Mouse (Mus musculus) heart, embryonic 13.5 days (tissue): ENCODE measurements around the gene Gm11733. TPM values are rescaled to one million over a fixed set of nuclear protein-coding genes. Genes with fewer than 3 reads are reported as not detected.

Source experiments
- ATAC-seq: fragments of 200-750 bp; cut with Nextera tagmentation; 2 replicates; pipeline ENCODE4 v1.8.0; 2017; ENCODE audit warnings: moderate TSS enrichment; ENCODE audit not compliant: insufficient number of reproducible peaks, low FRiP score, low TSS enrichment; ENCODE audit errors: extremely low read depth
- H3K27ac ChIP-seq: fragments of 300-500 bp; sonication (generic); replicated peaks from 2 replicates; pipeline ENCODE4 v1.5.1; 2015; ENCODE audit warnings: moderate library complexity, mild to moderate bottlenecking, inconsistent platforms
- H3K27me3 ChIP-seq: fragments of 300-500 bp; sonication (generic); replicated peaks from 2 replicates; pipeline ENCODE4 v1.6.1; 2015; ENCODE audit warnings: mild to moderate bottlenecking, inconsistent platforms
- H3K36me3 ChIP-seq: fragments of 300-500 bp; sonication (generic); 2 replicates; pipeline ENCODE4 v1.6.1; 2015; ENCODE audit warnings: mild to moderate bottlenecking, inconsistent platforms
- H3K4me1 ChIP-seq: fragments of 300-500 bp; sonication (generic); 2 replicates; pipeline ENCODE4 v1.6.1; 2015; ENCODE audit warnings: inconsistent platforms
- H3K4me2 ChIP-seq: fragments of 300-500 bp; sonication (generic); 2 replicates; pipeline ENCODE4 v1.6.1; 2015; ENCODE audit warnings: inconsistent platforms, mild to moderate bottlenecking, moderate library complexity
- H3K4me3 ChIP-seq: fragments of 300-500 bp; sonication (generic); 2 replicates; pipeline ENCODE4 v1.5.1; 2015; ENCODE audit warnings: moderate library complexity, mild to moderate bottlenecking, inconsistent platforms
- H3K9ac ChIP-seq: fragments of 300-500 bp; sonication (generic); 2 replicates; pipeline ENCODE4 v1.6.1; 2015; ENCODE audit warnings: inconsistent platforms, mild to moderate bottlenecking, moderate library complexity
- H3K9me3 ChIP-seq: fragments of 300-500 bp; sonication (generic); 2 replicates; pipeline ENCODE4 v1.6.1; 2016; ENCODE audit warnings: inconsistent platforms
- WGBS: fragments of 180-500 bp; shearing (Covaris S2); methylation state at CpG from one replicate; pipeline ENCODE4 v1.1.7; 2015; ENCODE audit warnings: mixed read lengths; 5-methylcytosine and 5-hydroxymethylcytosine counted together
- polyA plus RNA-seq: library from polyadenylated mRNA; unstranded; fragments of >200 nt; fragmentation: Nextera tagmentation; extraction: Ambion mirVana; gene quantifications from 2 replicates; pipeline ENCODE4 v1.2.1, GENCODE M21; 2015

Gm11733 gene
- polyA plus RNA-seq, 1 experiment from 2014 or later, result not detected

DNA sequence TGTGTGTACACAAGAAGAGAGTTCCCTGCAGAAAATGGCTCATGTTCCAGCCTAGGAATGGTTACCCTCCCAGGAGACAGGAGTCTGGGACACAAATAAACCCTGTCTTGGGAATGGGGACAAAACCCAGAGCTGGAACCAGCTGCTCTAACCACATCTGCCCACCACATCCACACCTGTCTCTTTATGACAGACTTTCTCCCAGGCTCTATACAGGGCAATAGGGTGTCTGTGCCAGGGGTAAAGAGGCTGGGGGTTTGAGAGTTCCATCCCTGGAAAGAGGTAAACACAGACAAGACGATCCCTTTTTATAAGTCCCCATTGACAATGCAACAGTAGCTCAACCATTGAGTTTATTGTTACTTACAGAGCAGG lies 14.0 kb downstream of the Gm11733 start:
- Histone ChIP-seq H3K27me3 (peaks cover 27% of the 10 kb centered on the region), H3K4me3 (no peak overlapping the region), H3K4me1 (peaks cover 12% of the 10 kb centered on the region; the same call in 1 of the 2 replicates), H3K4me2 (no peak overlapping the region), H3K9ac (no peak overlapping the region), H3K27ac (0 out of 2 replicates have a peak overlapping the region, but pooled peaks have one; percentile 61), H3K36me3 (no peaks in the 10 kb centered on the region), H3K9me3 (peaks cover 6% of the 10 kb centered on the region; the same call in 1 of the 2 replicates)
- no peak for ATAC-seq
- WGBS, result 68% methylated on average over 1 of the region's 1 CpGs

DNA sequence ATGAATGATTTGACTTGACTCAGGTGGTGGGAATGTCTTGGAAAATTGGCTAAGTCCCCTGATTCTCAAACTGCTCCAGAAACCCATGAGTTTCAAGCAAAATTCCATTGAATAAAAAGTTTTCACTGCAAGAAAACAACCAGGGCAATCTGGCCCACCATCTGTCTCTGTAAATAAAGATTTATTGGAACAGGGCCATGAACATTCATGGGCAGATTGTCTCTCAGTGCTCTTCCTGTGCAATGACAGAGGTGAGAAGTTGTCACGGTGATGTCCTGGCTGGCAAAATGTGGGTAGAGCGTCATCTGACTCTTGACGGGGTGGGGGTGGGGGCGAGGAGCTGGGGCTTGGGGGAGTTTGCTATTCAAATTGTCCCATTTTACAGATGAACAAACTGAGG lies 24.8 kb downstream of the Gm11733 start:
- Histone ChIP-seq H3K27ac (no peak overlapping the region), H3K27me3 (no peaks in the 10 kb centered on the region), H3K36me3 (no peaks in the 10 kb centered on the region), H3K4me2 (no peak overlapping the region), H3K4me3 (no peak overlapping the region), H3K9me3 (peaks cover 2% of the 10 kb centered on the region), H3K9ac (no peak overlapping the region), H3K4me1 (no peaks in the 10 kb centered on the region)
- no peak for ATAC-seq
- WGBS, result 87% methylated on average over 4 of the region's 4 CpGs

DNA sequence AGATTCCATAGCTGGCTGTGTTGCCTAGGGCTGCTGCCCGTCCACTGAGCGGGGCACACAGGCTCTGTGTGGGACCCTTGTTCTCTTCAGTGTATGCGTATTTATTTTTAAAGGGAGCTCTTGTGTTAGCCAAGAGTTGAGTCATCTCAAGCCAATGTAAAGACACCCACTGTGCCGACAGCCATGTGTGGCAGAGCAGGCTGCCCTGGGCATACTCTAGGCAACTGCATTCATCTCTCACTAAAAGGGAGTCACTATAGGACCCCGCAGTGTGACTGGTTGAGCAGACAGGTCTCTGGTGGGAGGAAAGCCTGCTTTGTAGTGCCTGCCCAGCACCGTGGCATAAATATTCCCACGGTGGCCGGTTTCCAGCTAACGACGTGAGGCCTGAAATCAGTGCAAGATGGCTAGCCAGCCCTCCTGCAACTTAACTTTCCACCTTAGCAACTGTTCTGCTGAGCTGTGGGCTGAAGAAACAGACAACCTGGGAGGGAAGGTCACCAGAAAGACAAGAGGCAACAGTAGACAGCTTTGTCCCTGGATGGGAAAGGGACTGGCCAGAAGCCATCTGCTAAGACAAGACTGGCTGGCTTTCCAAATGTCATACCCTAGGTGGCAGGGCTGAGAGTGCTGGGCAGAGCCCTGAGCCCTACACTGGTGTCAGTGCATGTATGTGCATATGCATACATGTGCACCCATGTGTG lies 31.7 kb downstream of the Gm11733 start:
- Histone ChIP-seq H3K4me1 (no peaks in the 10 kb centered on the region), H3K36me3 (no peaks in the 10 kb centered on the region), H3K9me3 (no peaks in the 10 kb centered on the region), H3K4me2 (no peak overlapping the region), H3K27ac (no peak overlapping the region), H3K4me3 (no peak overlapping the region), H3K27me3 (peaks cover 3% of the 10 kb centered on the region; the same call in 1 of the 2 replicates), H3K9ac (no peak overlapping the region)
- no peak for ATAC-seq
- WGBS, result 79% methylated on average over 10 of the region's 10 CpGs

DNA sequence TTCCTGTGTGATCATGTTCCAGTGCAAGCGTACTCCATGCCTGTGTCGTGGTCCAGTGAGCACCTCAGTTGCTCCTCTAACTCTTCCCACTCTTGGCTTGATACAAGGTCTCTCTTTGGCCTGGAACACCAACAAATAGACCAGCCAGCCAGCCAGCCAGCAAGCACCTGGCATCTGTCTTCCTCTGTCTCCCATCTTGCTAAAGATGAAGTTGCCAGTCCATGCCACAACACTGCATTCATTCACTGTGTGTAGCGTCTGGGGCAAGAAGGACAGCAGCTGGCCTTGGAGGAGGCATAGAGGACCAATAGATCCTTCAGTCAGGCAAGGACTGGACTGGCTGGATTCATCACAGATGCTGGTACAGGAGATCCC lies 32.2 kb downstream of the Gm11733 start:
- Histone ChIP-seq H3K4me3 (no peak overlapping the region), H3K9ac (no peak overlapping the region), H3K27ac (no peak overlapping the region), H3K36me3 (no peaks in the 10 kb centered on the region), H3K4me1 (no peaks in the 10 kb centered on the region), H3K27me3 (peaks cover 3% of the 10 kb centered on the region; the same call in 1 of the 2 replicates), H3K4me2 (no peak overlapping the region), H3K9me3 (no peaks in the 10 kb centered on the region)
- WGBS, result 85% methylated on average over 3 of the region's 3 CpGs
- no peak for ATAC-seq

DNA sequence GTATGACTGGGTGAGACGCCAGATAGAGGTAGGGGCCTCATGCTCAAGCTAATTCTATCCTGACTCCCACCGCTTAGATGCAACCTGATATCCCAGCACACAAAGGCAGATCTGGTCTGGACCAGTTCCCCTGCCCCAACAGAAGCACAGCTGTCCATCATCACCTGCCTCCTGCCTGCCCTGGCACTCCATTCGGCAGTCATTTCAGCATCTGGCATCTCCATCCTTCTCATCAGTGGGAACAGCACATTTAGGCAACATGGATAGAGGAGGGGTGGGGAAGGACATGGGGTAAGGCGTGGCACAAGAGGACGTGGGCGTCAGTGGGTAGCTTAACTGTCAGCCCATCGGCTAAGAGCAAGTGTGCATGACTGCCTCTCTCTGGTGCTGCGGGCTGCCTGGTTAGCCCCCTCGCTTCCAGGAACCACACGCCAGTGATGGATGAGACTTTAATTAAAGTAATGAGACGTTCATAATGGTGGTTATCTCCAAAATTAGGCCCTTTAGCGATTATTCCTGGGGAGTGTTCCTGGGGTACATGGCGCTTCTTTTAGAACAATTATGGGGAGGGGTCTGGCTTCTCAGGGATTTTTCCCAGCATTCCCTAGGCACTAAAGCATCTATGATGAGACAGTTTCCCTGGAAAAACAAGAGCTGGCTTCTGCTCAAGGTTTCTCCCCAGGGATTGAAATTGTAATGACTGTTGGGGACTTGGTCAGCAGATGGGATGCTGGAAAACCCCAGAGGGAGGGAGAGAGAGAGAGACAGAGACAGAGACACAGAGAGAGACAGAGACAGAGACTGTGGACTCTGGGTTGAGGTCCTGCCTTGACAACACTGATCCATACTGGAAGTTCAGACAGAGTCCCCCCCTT lies 38.0 kb downstream of the Gm11733 start:
- H3K4me3 ChIP-seq, result no peak overlapping the region
- peaks cover 20% of the 10 kb centered on the region for H3K4me1 ChIP-seq
- H3K9me3 ChIP-seq, result no peaks in the 10 kb centered on the region
- H3K27me3 ChIP-seq, result peaks cover 16% of the 10 kb centered on the region; the same call in 1 of the 2 replicates
- 65% methylated on average over 13 of the region's 13 CpGs for WGBS
- H3K27ac ChIP-seq, result peak overlapping the region; percentile 76; the same call in 1 of the 2 replicates
- no peaks in the 10 kb centered on the region for H3K36me3 ChIP-seq
- no peak for ATAC-seq
- no peak overlapping the region for H3K4me2 ChIP-seq
- no peak overlapping the region for H3K9ac ChIP-seq

DNA sequence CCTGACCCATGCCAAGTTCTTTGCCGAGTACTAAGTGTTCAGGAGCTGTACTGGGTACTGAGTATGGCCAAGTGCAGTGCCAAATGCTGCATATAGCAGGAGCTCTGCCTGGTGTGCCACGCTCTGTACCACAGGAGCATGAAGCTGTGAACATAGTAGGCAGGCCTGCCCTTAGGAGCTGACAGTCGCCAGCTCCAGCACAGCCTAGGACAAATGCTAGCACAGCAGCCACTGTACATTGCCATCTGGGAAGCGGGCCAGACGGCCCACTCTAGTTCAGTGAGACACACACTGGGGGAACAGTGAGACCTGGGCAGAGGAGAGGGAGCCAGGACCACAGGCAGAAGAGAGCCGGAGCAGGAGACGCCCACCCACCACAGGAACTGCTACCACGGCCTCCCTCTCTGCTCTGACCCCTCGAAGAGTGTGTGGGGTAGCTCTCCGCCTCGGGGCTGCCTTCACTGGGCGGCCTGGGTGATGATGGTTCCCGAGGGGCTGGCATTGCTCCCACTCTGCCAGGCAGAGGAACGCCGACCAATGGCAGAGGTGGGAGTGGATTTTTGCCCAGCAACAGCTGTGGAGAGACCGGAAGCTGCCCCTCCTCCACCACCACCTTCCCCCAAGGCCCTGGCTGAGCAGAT lies 38.8 kb downstream of the Gm11733 start:
- Histone ChIP-seq H3K4me1 (peaks cover 20% of the 10 kb centered on the region), H3K36me3 (no peaks in the 10 kb centered on the region), H3K27ac (peak overlapping the region; percentile 76), H3K9me3 (no peaks in the 10 kb centered on the region), H3K27me3 (peaks cover 14% of the 10 kb centered on the region; the same call in 1 of the 2 replicates), H3K9ac (0 out of 2 replicates have a peak overlapping the region, but pooled peaks have one; percentile 21), H3K4me2 (peak overlapping the region; percentile 33), H3K4me3 (no peak overlapping the region)
- WGBS, result 43% methylated on average over 16 of the region's 16 CpGs
- 0 out of 2 replicates have a peak, but pooled peaks have one; percentile 14 for ATAC-seq

DNA sequence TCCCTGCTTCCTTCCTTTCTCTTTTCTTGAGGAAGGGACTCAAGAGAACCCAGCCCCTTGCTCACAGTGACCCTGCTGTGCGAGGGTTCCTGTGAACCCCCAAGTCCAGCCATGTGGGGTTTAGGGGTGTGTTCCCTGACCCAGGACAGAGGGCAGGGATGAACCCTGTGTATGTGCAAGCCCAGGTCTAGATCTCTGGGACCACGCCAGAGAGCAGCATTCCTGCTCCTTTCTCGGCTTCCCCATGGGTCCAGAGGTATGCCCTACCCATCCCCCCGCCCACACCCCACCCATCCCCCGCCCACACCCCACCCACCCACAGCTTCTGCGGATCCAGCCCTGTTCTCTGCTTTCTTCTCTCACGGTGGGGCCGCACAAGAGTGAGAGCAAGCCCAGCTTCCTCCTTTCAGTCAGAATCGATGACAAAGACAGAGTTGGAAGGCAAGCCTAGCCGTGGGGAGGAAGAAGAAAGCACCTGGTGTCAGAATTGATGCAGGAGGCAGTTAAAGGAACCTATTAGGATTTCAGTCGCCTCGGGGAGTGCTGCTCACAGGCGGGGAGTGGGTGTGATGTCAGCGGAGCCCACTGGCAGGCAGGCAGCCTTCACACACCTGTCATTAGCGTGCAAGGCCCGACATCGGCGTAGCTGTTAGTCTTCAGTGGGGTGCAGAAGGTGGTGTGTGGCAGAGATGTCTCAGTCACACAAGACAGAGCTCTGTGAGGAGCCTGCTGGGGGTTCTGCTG lies 41.6 kb downstream of the Gm11733 start:
- no peak overlapping the region for H3K27ac ChIP-seq
- H3K36me3 ChIP-seq, result no peaks in the 10 kb centered on the region
- H3K27me3 ChIP-seq, result peaks cover 13% of the 10 kb centered on the region; the same call in 1 of the 2 replicates
- peak overlapping the region; percentile 22 for H3K4me2 ChIP-seq
- no peaks in the 10 kb centered on the region for H3K9me3 ChIP-seq
- H3K4me3 ChIP-seq, result no peak overlapping the region
- no peak for ATAC-seq
- WGBS, result 18% methylated on average over 18 of the region's 18 CpGs
- H3K4me1 ChIP-seq, result peaks cover 20% of the 10 kb centered on the region
- H3K9ac ChIP-seq, result no peak overlapping the region

DNA sequence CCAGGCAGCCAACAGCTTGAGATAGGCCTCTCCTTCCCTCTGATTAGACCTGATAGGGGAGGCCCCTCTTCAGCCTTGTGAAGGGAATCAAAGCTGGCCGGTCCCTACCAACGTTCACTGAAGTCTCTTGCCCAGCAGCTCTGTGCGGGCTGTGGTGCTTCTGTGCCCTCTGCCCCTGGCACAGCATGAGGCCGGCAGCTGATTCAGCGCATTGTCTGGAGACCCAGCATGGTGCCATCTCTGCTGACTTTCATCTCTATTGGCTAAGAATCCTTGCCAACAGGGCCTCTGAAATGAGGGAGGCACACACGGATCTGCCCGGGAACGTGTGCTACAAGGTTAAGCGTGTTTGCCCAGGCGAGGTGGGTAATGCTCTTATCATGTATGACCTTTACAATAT lies 48.2 kb downstream of the Gm11733 start:
- no peak overlapping the region for H3K4me2 ChIP-seq
- no peaks in the 10 kb centered on the region; the same call in 1 of the 2 replicates for H3K27me3 ChIP-seq
- no peak for ATAC-seq
- H3K4me1 ChIP-seq, result peaks cover 5% of the 10 kb centered on the region; the same call in 1 of the 2 replicates
- no peaks in the 10 kb centered on the region for H3K36me3 ChIP-seq
- no peak overlapping the region for H3K9ac ChIP-seq
- H3K9me3 ChIP-seq, result no peaks in the 10 kb centered on the region
- H3K27ac ChIP-seq, result no peak overlapping the region
- H3K4me3 ChIP-seq, result no peak overlapping the region
- 63% methylated on average over 10 of the region's 10 CpGs for WGBS

DNA sequence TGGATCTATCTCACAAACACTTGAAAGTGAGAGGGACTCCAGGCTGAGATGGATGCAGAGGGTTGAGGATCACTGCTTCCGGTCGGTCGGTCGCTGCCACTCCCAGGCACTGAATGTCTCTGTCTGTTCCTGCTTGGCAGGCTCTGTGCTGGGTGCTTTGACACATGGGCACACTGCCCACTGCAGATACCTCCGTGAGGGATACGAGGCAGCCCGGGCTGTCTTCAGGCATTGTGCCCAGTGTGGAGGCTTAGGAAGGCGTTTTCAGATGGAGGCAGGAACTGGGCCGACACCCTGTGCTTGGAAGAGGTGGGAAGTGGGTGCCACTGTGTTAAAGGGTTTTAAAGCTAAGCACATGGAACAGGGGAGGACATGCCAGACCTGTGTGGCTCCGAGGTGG lies 50.7 kb downstream of the Gm11733 start:
- peaks cover 5% of the 10 kb centered on the region; the same call in 1 of the 2 replicates for H3K4me1 ChIP-seq
- no peak overlapping the region for H3K9ac ChIP-seq
- 52% methylated on average over 10 of the region's 10 CpGs for WGBS
- H3K4me2 ChIP-seq, result no peak overlapping the region
- no peak overlapping the region for H3K4me3 ChIP-seq
- H3K9me3 ChIP-seq, result no peaks in the 10 kb centered on the region
- no peak overlapping the region for H3K27ac ChIP-seq
- H3K36me3 ChIP-seq, result no peaks in the 10 kb centered on the region
- H3K27me3 ChIP-seq, result peaks cover 2% of the 10 kb centered on the region; the same call in 1 of the 2 replicates
- ATAC-seq, result no peak

DNA sequence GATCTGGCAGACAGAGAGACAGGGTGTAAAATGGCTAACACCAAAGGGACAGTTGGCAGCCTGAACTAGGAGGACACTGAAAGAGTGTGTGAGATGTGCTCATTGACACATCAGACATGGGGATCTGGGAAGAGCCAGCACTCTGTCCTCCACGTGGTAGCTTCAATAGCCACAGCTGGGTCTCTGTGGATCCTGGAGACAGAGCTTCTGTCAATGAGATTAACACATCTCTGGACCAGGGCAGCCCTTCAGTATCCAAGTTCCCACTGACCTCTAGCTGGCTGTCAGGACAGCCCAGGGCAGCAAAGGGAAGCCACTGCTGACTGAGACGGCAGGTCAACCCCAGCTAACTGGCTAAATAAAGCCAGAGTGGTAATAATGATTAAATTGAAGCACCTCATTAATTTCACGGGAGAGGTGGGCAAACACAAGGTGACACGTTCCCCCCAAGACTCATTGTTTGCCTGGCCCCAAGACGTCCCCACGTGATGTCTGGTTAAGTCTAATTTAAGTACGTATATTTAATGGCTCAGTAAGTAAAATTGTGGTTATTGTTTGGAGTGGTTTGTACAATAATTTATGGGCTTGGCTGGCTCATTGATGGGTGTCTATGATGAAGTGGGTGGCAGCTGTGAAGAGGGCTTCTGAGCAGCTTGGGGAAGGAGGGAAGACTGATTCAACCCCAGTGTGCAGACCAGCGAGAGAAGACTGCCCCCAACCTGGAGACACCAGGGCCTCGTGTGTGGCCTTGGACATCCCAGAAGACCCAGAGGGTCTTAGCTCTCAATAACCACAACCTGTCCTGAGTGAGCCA lies 51.5 kb downstream of the Gm11733 start:
- peaks cover 7% of the 10 kb centered on the region for H3K27me3 ChIP-seq
- WGBS, result 60% methylated on average over 9 of the region's 9 CpGs
- no peak overlapping the region for H3K9ac ChIP-seq
- no peaks in the 10 kb centered on the region for H3K9me3 ChIP-seq
- H3K36me3 ChIP-seq, result no peaks in the 10 kb centered on the region
- H3K4me3 ChIP-seq, result no peak overlapping the region
- no peak overlapping the region for H3K27ac ChIP-seq
- no peak for ATAC-seq
- H3K4me1 ChIP-seq, result peaks cover 6% of the 10 kb centered on the region; the same call in 1 of the 2 replicates
- H3K4me2 ChIP-seq, result no peak overlapping the region
